Mouse (Mus musculus): ENCODE data around the gene Senp7. TPM values are rescaled to one million over a fixed set of nuclear protein-coding genes. Genes with fewer than 3 reads are reported as not detected.

Senp7 gene
- total RNA-seq, 2 experiments from 2014 or later = 41.8 to 42.5 TPM

Small RNA genes within 50 kb of the gene (microRNA-seq; reads per million reads assigned to microRNA genes)
- gene Gm24047 = 0 reads per million in 2 experiments

Other genes with a start within 250 kb of the Senp7 start
- 1 to 10 TPM; 2.5 to 3.2 TPM for gene Nfkbiz, start 209.4 kb upstream of the Senp7 start, total RNA-seq (2021)
- 1 to 10 TPM; 8.9 to 9.4 TPM for gene Nxpe3, start 153.1 kb upstream of the Senp7 start, total RNA-seq (2021)
- gene Cep97, start 113.5 kb upstream of the Senp7 start, total RNA-seq (2021) = 10 to 100 TPM; 13.7 to 14.2 TPM
- 100 to 1,000 TPM; 358 to 366 TPM for gene Rpl24, start 82.1 kb upstream of the Senp7 start, total RNA-seq (2021)
- gene Zbtb11, start 74.5 kb upstream of the Senp7 start, total RNA-seq (2021) = 10 to 100 TPM; 46.3 to 47.6 TPM
- gene Pcnp, start 18.6 kb upstream of the Senp7 start, total RNA-seq (2021) = 100 to 1,000 TPM; 154 to 167 TPM
- gene Trmt10c, start 10.5 kb upstream of the Senp7 start, total RNA-seq (2021) = 1 to 10 TPM; 9.5 to 9.8 TPM
- 1 to 10 TPM in 1 of 2 experiments, under 1 TPM in 1; 0.64 to 1.3 TPM for gene Impg2, start 156.0 kb downstream of the Senp7 start, total RNA-seq (2021)

Measured in left cerebral cortex, postnatal 25 days (tissue).